Mouse (Mus musculus) forebrain, embryonic 15.5 days (tissue): ENCODE measurements at regions not wholly inside any gene's neighbourhood (a gene's known extent, or its start where the extent isn't known, plus 50 kb on each side); places are given as distances from the start of the nearest gene placed in this dataset.
A peak's percentile ranks its signal among the peaks of the same experiment; 100 is the strongest.
"Not testable (repeated sequence)": the region's sequence is repeated elsewhere in the genome, so short reads cannot be mapped to it uniquely, and the experiment has no call there.

ENCODE experiments used
- ATAC-seq: fragments of 200-750 bp; cut with Nextera tagmentation; replicated peaks from 2 replicates; pipeline ENCODE4 v1.8.0; 2017; ENCODE audit warnings: mild to moderate bottlenecking, moderate TSS enrichment, moderate library complexity
- H3K27ac ChIP-seq: fragments of 300-500 bp; sonication (generic); replicated peaks from 2 replicates; pipeline ENCODE4 v1.5.1; 2015; ENCODE audit warnings: mild to moderate bottlenecking, inconsistent platforms
- H3K27me3 ChIP-seq: fragments of 300-500 bp; sonication (generic); 2 replicates; pipeline ENCODE4 v1.6.1; 2015; ENCODE audit warnings: inconsistent platforms
- H3K36me3 ChIP-seq: fragments of 300-500 bp; sonication (generic); 2 replicates; pipeline ENCODE4 v1.6.1; 2015; ENCODE audit warnings: mild to moderate bottlenecking, inconsistent platforms
- H3K4me1 ChIP-seq: fragments of 300-500 bp; sonication (generic); 2 replicates; pipeline ENCODE4 v1.6.1; 2015; ENCODE audit warnings: inconsistent platforms
- H3K4me2 ChIP-seq: fragments of 300-500 bp; sonication (generic); replicated peaks from 2 replicates; pipeline ENCODE4 v1.6.1; 2015; ENCODE audit warnings: mild to moderate bottlenecking, inconsistent platforms
- H3K4me3 ChIP-seq: fragments of 300-500 bp; sonication (generic); 2 replicates; pipeline ENCODE4 v1.5.1; 2015; ENCODE audit warnings: mild to moderate bottlenecking, inconsistent platforms
- H3K9ac ChIP-seq: fragments of 300-500 bp; sonication (generic); replicated peaks from 2 replicates; pipeline ENCODE4 v1.6.1; 2015; ENCODE audit warnings: mild to moderate bottlenecking, inconsistent platforms
- H3K9me3 ChIP-seq: fragments of 300-500 bp; sonication (generic); 2 replicates; pipeline ENCODE4 v1.6.1; 2016; ENCODE audit warnings: inconsistent platforms
- WGBS: fragments of 180-500 bp; shearing (Covaris S2); methylation state at CpG from one replicate; pipeline ENCODE4 v1.1.7; 2015; ENCODE audit warnings: mixed read lengths; 5-methylcytosine and 5-hydroxymethylcytosine counted together

DNA sequence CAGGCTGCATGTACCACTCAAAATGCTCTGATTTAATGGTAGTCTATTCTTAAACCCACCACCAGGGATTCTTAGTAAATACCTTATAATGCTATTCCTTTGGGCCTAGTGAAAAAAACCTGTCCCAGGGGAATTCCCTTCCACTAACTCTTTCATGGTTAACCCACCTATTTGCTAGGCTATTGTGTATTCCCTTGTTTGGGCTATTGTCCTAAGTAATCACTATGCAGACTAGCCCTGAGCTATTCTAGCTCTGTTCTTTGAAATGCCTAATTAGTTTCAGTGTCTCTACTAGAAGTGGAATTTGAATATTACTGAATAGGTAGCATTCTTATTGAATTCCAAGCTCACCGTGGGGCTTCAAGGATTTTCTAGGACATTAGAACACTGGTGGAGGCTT is 620.6 kb upstream of the Pom121l12 start:
- Histone ChIP-seq H3K36me3 (no peaks in the 10 kb centered on the region), H3K4me2 (no peak overlapping the region), H3K9ac (no peak overlapping the region), H3K4me3 (no peak overlapping the region), H3K27me3 (no peaks in the 10 kb centered on the region), H3K27ac (no peak overlapping the region), H3K4me1 (no peaks in the 10 kb centered on the region), H3K9me3 (no peaks in the 10 kb centered on the region)
- WGBS, result 19% methylated on average over 1 of the region's 1 CpGs
- no peak for ATAC-seq

DNA sequence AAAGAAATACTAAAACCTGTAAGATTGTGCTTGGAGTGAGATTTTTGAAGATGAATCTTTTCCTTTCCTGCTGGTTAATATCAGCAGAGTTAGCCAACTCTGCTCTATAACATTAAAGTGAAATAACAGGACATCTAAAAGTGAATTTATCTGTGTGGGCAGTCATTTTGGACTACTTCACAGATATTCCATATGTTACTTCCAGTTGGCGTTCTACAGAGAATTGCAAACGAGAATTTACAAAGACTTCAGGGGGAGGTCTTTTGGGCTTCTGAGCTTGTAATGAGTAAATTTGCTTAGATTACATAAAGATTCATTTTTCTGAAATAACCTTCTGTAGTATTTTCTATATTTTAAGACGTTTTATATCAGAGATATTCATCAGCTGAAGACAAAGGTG is 582.4 kb upstream of the Pom121l12 start:
- 72% methylated on average over 3 of the region's 3 CpGs for WGBS
- H3K36me3 ChIP-seq, result no peaks in the 10 kb centered on the region
- no peak overlapping the region for H3K4me2 ChIP-seq
- no peaks in the 10 kb centered on the region for H3K4me1 ChIP-seq
- no peak overlapping the region for H3K4me3 ChIP-seq
- H3K27ac ChIP-seq, result no peak overlapping the region
- no peak overlapping the region for H3K9ac ChIP-seq
- ATAC-seq, result no peak
- H3K9me3 ChIP-seq, result no peaks in the 10 kb centered on the region
- no peaks in the 10 kb centered on the region for H3K27me3 ChIP-seq

DNA sequence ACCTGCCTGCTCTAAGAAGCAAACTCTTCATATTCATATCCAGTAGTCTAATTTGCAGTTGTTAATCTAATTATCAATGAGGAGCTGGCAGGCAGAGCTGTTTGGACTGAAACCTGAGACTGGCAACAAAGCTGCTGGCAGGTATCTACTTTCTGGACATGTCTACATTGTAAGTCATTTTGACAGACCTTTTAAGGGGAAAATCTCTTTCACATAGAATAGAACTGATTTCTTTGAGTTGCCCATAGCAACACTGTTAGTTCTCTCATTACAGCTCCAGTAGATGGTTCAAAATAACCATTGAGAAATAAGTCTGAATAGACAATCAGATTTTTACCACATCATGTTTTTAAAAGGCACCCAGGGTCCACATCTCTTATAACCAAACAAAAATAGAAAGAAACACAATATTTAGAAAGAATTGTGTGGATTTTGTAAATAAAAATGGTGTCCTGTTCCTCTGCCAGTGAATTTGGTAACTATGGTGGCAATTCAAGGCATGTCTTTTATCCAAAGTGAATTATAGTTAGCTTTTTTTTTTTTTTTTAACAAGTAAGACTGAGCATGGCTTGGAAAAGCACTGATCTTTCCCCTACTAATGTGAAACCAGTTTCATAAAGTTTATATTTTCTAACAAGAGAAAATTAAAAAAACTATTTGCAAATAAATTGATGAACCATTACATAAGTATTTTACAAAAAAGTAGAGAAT is 567.5 kb upstream of the Pom121l12 start:
- Histone ChIP-seq H3K9ac (no peak overlapping the region), H3K9me3 (no peaks in the 10 kb centered on the region), H3K36me3 (no peaks in the 10 kb centered on the region), H3K27me3 (no peaks in the 10 kb centered on the region), H3K4me3 (no peak overlapping the region), H3K4me1 (peaks cover 5% of the 10 kb centered on the region), H3K4me2 (no peak overlapping the region), H3K27ac (no peak overlapping the region)
- peak; percentile 78 for ATAC-seq

DNA sequence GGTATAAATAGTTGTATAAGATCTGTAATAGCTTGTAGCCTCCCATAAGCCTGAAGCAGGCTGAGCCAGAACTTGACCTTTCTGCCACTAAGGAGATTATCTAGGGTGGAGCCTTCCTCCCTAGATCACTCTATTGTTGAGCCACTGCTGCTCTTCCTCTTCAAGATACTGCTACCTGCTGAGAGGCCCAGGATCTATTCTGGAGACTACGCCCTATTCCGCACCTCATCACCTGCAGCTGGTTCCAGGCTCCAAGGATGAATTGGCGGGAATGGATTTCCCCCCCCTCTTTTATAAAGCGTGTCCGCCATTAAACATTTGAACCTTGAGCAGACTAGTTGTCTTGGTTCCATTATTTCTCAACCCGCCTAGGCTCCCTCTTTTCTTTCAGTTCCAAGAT is 566.6 kb upstream of the Pom121l12 start:
- not testable (repeated sequence) for H3K36me3 ChIP-seq, H3K9me3 ChIP-seq, H3K4me2 ChIP-seq, H3K4me1 ChIP-seq, H3K9ac ChIP-seq, H3K27me3 ChIP-seq, H3K27ac ChIP-seq, H3K4me3 ChIP-seq, ATAC-seq
- WGBS, result 95% methylated on average over 6 of the region's 6 CpGs

DNA sequence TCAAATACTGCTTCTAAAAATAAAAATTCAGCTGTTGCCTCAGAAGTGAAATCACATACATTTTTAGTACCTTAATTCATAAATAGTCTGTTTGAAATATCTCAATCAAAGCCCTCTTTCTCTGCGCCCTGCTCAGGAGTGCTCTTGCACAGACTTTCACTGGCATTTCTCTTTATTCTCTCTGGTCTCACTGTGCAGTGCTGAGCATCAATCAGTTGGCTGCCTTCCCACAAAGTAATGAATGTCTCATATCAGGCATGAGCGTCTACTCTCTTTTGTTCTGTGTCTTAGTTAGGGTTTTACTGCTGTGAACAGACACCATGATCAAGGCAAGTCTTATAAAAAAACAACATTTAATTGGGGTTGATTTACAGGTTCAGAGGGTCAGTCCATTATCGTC is 540.0 kb upstream of the Pom121l12 start:
- ATAC-seq, result peak; percentile 85
- H3K27ac ChIP-seq, result no peak overlapping the region
- no peaks in the 10 kb centered on the region for H3K27me3 ChIP-seq
- no peak overlapping the region for H3K4me3 ChIP-seq
- no peak overlapping the region for H3K4me2 ChIP-seq
- WGBS, result 18% methylated on average over 3 of the region's 3 CpGs
- H3K9me3 ChIP-seq, result no peaks in the 10 kb centered on the region
- no peaks in the 10 kb centered on the region for H3K36me3 ChIP-seq
- H3K4me1 ChIP-seq, result no peaks in the 10 kb centered on the region
- no peak overlapping the region for H3K9ac ChIP-seq

DNA sequence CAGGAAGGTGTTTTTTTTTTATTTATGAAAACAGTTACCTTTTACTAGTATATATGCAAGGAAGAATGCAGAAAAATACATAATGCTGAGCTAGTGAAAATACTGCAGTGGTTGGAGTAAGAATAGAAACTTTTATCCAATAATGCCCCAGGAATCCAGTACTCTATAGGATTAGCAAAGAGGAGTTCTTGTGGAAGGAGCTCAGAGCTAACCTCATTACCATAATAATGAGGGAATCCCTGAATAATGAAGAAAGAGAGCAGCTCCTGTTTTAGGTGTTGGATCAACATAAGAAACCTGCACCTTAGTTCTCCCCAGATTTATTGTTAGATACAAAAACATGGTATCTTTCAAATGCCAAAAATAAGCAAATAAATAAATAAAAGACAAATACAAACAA is 527.0 kb upstream of the Pom121l12 start:
- H3K9ac ChIP-seq, result no peak overlapping the region
- no peak for ATAC-seq
- no peaks in the 10 kb centered on the region for H3K4me1 ChIP-seq
- no peak overlapping the region for H3K4me2 ChIP-seq
- no peaks in the 10 kb centered on the region for H3K9me3 ChIP-seq
- H3K27ac ChIP-seq, result no peak overlapping the region
- H3K27me3 ChIP-seq, result no peaks in the 10 kb centered on the region
- H3K4me3 ChIP-seq, result no peak overlapping the region
- no peaks in the 10 kb centered on the region for H3K36me3 ChIP-seq

DNA sequence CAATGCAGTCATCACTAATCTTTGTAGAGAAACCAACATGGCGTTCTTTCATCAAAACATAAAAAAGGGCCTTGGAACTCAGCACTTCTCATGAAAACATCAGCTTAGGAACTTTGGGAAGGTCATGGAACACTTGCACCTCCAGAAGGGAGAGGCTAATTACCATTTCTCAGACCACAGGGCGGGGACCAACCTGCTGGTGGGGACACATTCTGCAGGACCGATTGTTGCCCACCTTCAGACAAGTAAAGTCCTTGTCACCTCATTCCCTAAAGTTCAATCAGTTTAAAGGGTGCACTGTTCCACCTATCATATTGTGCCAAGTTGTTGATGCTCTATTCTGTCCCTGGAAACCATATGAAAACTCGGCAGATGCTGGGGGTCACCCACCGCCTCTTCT is 526.5 kb upstream of the Pom121l12 start:
- H3K4me2 ChIP-seq, result no peak overlapping the region
- no peak overlapping the region for H3K9ac ChIP-seq
- H3K9me3 ChIP-seq, result no peaks in the 10 kb centered on the region
- WGBS, result 60% methylated on average over 5 of the region's 5 CpGs
- no peak overlapping the region for H3K4me3 ChIP-seq
- H3K36me3 ChIP-seq, result no peaks in the 10 kb centered on the region
- no peaks in the 10 kb centered on the region for H3K27me3 ChIP-seq
- no peak overlapping the region for H3K27ac ChIP-seq
- no peak for ATAC-seq
- no peaks in the 10 kb centered on the region for H3K4me1 ChIP-seq
